Comparison of ENCODE assay signal across 8 mouse cellular contexts in genomic region chr19:10022414-10023303, GRCm38 (mm10). TPM values are rescaled to one million over a fixed set of nuclear protein-coding genes. Genes with fewer than 3 reads are reported as not detected.
DNase-seq lines count a peak whose midpoint lies in the region; ATAC-seq and TF ChIP-seq lines count a peak whose summit lies in the region.

No protein-coding gene starts in this region.

- DNase-seq in forebrain, postnatal 0 days, result peak; percentile 69
- DNase-seq in forebrain, embryonic 11.5 days (ENCODE audit: low spot score), result no peak
- DNase-seq in MN1 (ENCODE audit: low spot score), result peak; percentile 44
- DNase-seq in frontal cortex, postnatal 10 days (ENCODE audit: low spot score in 2 of 2), result peak; percentile 28 to 58
- peak; percentile 45 for DNase-seq in retina, postnatal 1 day
- no peak for DNase-seq in urinary bladder, postnatal 10 days (ENCODE audit: low spot score)

- 68% methylated on average over 5 of the region's 5 CpGs for WGBS in forebrain, postnatal 0 days
- 69% methylated on average over 5 of the region's 5 CpGs for WGBS in forebrain, embryonic 11.5 days
- WGBS in intestine, postnatal 0 days, result 74% methylated on average over 5 of the region's 5 CpGs
- 74% methylated on average over 5 of the region's 5 CpGs for WGBS in limb, embryonic 15.5 days

- H3K4me3 ChIP-seq in forebrain, postnatal 0 days (ENCODE audit: low read depth, low read length), result no peak overlapping the region
- H3K4me3 ChIP-seq in forebrain, embryonic 11.5 days (ENCODE audit: low read depth, low read length), result no peak overlapping the region
- H3K4me3 ChIP-seq in intestine, postnatal 0 days (ENCODE audit: low read depth, low read length), result no peak overlapping the region
- H3K4me3 ChIP-seq in limb, embryonic 15.5 days, result no peak overlapping the region

- TF ChIP-seq CTCF in forebrain, postnatal 0 days (IDR thresholded peaks at IDR 0.05; ENCODE audit: low read depth), result peak; percentile 65
- peak; percentile 79 for TF ChIP-seq CTCF in intestine, postnatal 0 days (IDR thresholded peaks at IDR 0.05; ENCODE audit: low read depth)

- H3K4me2 ChIP-seq in forebrain, postnatal 0 days (ENCODE audit: low read depth), result no peak overlapping the region
- no peak overlapping the region for H3K4me2 ChIP-seq in forebrain, embryonic 11.5 days (ENCODE audit: low read depth, low read length, severe bottlenecking)
- no peak overlapping the region for H3K4me2 ChIP-seq in intestine, postnatal 0 days (replicated peaks; ENCODE audit: low read depth)
- H3K4me2 ChIP-seq in limb, embryonic 15.5 days, result no peak overlapping the region

- no peaks in the 10 kb centered on the region for H3K9me3 ChIP-seq in forebrain, postnatal 0 days (ENCODE audit: low read length)
- H3K9me3 ChIP-seq in forebrain, embryonic 11.5 days (ENCODE audit: control insufficient read depth, low read length), result no peaks in the 10 kb centered on the region
- H3K9me3 ChIP-seq in intestine, postnatal 0 days (ENCODE audit: control insufficient read depth), result no peaks in the 10 kb centered on the region
- no peaks in the 10 kb centered on the region for H3K9me3 ChIP-seq in limb, embryonic 15.5 days

- no peak overlapping the region for H3K9ac ChIP-seq in forebrain, postnatal 0 days
- no peak overlapping the region for H3K9ac ChIP-seq in forebrain, embryonic 11.5 days (ENCODE audit: low read length)
- H3K9ac ChIP-seq in intestine, postnatal 0 days (ENCODE audit: low read depth, low read length), result no peak overlapping the region
- H3K9ac ChIP-seq in limb, embryonic 15.5 days, result no peak overlapping the region

- H3K27me3 ChIP-seq in forebrain, postnatal 0 days (ENCODE audit: insufficient read depth, low read length), result no peaks in the 10 kb centered on the region
- H3K27me3 ChIP-seq in forebrain, embryonic 11.5 days (ENCODE audit: control insufficient read depth, insufficient read depth, low read length), result no peaks in the 10 kb centered on the region; the same call in 1 of the 2 replicates
- no peaks in the 10 kb centered on the region for H3K27me3 ChIP-seq in intestine, postnatal 0 days (replicated peaks; ENCODE audit: control insufficient read depth, insufficient read depth, low read length)
- H3K27me3 ChIP-seq in limb, embryonic 15.5 days, result no peaks in the 10 kb centered on the region

- H3K4me1 ChIP-seq in forebrain, postnatal 0 days (ENCODE audit: insufficient read depth), result peaks cover 5% of the 10 kb centered on the region; the same call in 1 of the 2 replicates
- H3K4me1 ChIP-seq in forebrain, embryonic 11.5 days (replicated peaks; ENCODE audit: control insufficient read depth, insufficient read depth, low read length), result peaks cover 4% of the 10 kb centered on the region
- peaks cover 10% of the 10 kb centered on the region for H3K4me1 ChIP-seq in intestine, postnatal 0 days (replicated peaks; ENCODE audit: control insufficient read depth, insufficient read depth, low read length)
- peaks cover 68% of the 10 kb centered on the region for H3K4me1 ChIP-seq in limb, embryonic 15.5 days

- H3K36me3 ChIP-seq in forebrain, postnatal 0 days (ENCODE audit: insufficient read depth), result 0 out of 2 replicates have a peak, but pooled peaks cover 4% of the 10 kb centered on the region
- H3K36me3 ChIP-seq in forebrain, embryonic 11.5 days (ENCODE audit: control insufficient read depth, insufficient read depth, low read length), result no peaks in the 10 kb centered on the region
- peaks cover 12% of the 10 kb centered on the region; the same call in 1 of the 2 replicates for H3K36me3 ChIP-seq in intestine, postnatal 0 days (ENCODE audit: control insufficient read depth, insufficient read depth)
- peaks cover 7% of the 10 kb centered on the region for H3K36me3 ChIP-seq in limb, embryonic 15.5 days

- peak; percentile 56 for ATAC-seq in forebrain, postnatal 0 days
- no peak for ATAC-seq in forebrain, embryonic 11.5 days (replicated peaks; ENCODE audit: low FRiP score)
- ATAC-seq in intestine, postnatal 0 days, result no peak
- ATAC-seq in limb, embryonic 15.5 days (ENCODE audit: insufficient number of reproducible peaks, low FRiP score, low TSS enrichment, low read depth), result no peak

- no peak overlapping the region for H3K27ac ChIP-seq in forebrain, postnatal 0 days (ENCODE audit: low read depth, low read length)
- H3K27ac ChIP-seq in forebrain, embryonic 11.5 days (ENCODE audit: low read depth, low read length), result no peak overlapping the region
- no peak overlapping the region for H3K27ac ChIP-seq in intestine, postnatal 0 days (ENCODE audit: low read depth, low read length)
- peak overlapping the region; percentile 63 for H3K27ac ChIP-seq in limb, embryonic 15.5 days

RNA-seq across cellular contexts. Expression of gene Fads3, which starts 18.7 kb away (rescaled TPM):
- total RNA-seq in forebrain, postnatal 0 days (2014; rRNA removed), result 45.5 and 45.6 TPM in 2 replicates
- polyA plus RNA-seq in forebrain, postnatal 0 days (2015; fragmentation: Nextera tagmentation; extraction: Ambion mirVana), result 25.0 and 29.4 TPM in 2 replicates
- 5.9 and 6.1 TPM in 2 replicates for polyA plus RNA-seq in forebrain, embryonic 11.5 days (2014; fragmentation: Nextera tagmentation; extraction: Ambion mirVana)
- polyA plus RNA-seq in intestine, postnatal 0 days (2015; fragmentation: Nextera tagmentation; extraction: Ambion mirVana), result 4.7 and 4.8 TPM in 2 replicates
- 12.7 and 17.1 TPM in 2 replicates for polyA plus RNA-seq in limb, embryonic 15.5 days (2015; fragmentation: Nextera tagmentation; extraction: Ambion mirVana)

RNA-seq across cellular contexts. Expression of gene Rab3il1, which starts 21.2 kb away (rescaled TPM):
- total RNA-seq in forebrain, postnatal 0 days (2014; rRNA removed), result 14.4 and 19.9 TPM in 2 replicates
- 20.0 and 20.6 TPM in 2 replicates for polyA plus RNA-seq in forebrain, postnatal 0 days (2015; fragmentation: Nextera tagmentation; extraction: Ambion mirVana)
- 34.5 and 35.1 TPM in 2 replicates for polyA plus RNA-seq in forebrain, embryonic 11.5 days (2014; fragmentation: Nextera tagmentation; extraction: Ambion mirVana)
- 63.6 and 65.8 TPM in 2 replicates for polyA plus RNA-seq in intestine, postnatal 0 days (2015; fragmentation: Nextera tagmentation; extraction: Ambion mirVana)
- 44.8 and 45.1 TPM in 2 replicates for polyA plus RNA-seq in limb, embryonic 15.5 days (2015; fragmentation: Nextera tagmentation; extraction: Ambion mirVana)

RNA-seq across cellular contexts. Expression of gene Best1, which starts 21.2 kb away (rescaled TPM):
- total RNA-seq in forebrain, postnatal 0 days (2014; rRNA removed), result 0.92 and 1.6 TPM in 2 replicates
- polyA plus RNA-seq in forebrain, postnatal 0 days (2015; fragmentation: Nextera tagmentation; extraction: Ambion mirVana), result 1.6 and 3.6 TPM in 2 replicates
- polyA plus RNA-seq in forebrain, embryonic 11.5 days (2014; fragmentation: Nextera tagmentation; extraction: Ambion mirVana), result 0.92 and 1.5 TPM in 2 replicates
- polyA plus RNA-seq in intestine, postnatal 0 days (2015; fragmentation: Nextera tagmentation; extraction: Ambion mirVana), result 0.61 and 0.89 TPM in 2 replicates
- 1.9 and 2.1 TPM in 2 replicates for polyA plus RNA-seq in limb, embryonic 15.5 days (2015; fragmentation: Nextera tagmentation; extraction: Ambion mirVana)

RNA-seq across cellular contexts. Expression of gene Fth1, which starts 42.3 kb away (rescaled TPM):
- total RNA-seq in forebrain, postnatal 0 days (2014; rRNA removed), result 228 and 300 TPM in 2 replicates
- polyA plus RNA-seq in forebrain, postnatal 0 days (2015; fragmentation: Nextera tagmentation; extraction: Ambion mirVana), result 2,942 and 2,984 TPM in 2 replicates
- 1,254 and 1,333 TPM in 2 replicates for polyA plus RNA-seq in forebrain, embryonic 11.5 days (2014; fragmentation: Nextera tagmentation; extraction: Ambion mirVana)
- 6,780 and 7,050 TPM in 2 replicates for polyA plus RNA-seq in intestine, postnatal 0 days (2015; fragmentation: Nextera tagmentation; extraction: Ambion mirVana)
- 1,462 and 1,539 TPM in 2 replicates for polyA plus RNA-seq in limb, embryonic 15.5 days (2015; fragmentation: Nextera tagmentation; extraction: Ambion mirVana)

Comparison
In these comparisons a context has a peak if more than half of its experiments do, and no peak if none do; other contexts are left out.
1. DNase-seq: peak in forebrain, postnatal 0 days (single experiment), MN1 (single experiment), frontal cortex, postnatal 10 days (2 of 2) and retina, postnatal 1 day (single experiment); none in forebrain, embryonic 11.5 days (single experiment) and urinary bladder, postnatal 10 days (single experiment).